Mouse (Mus musculus) liver, embryonic 14.5 days (tissue): ENCODE measurements around the gene Ccnjl.

Experiments
- CTCF ChIP-seq: IDR thresholded peaks from 2 replicates; pipeline ENCODE4 v1.5.1; 2016; ENCODE audit warnings: antibody characterized with exemption, low read depth, control low read depth
- EP300 ChIP-seq: IDR thresholded peaks from 2 replicates; pipeline ENCODE4 v1.6.1; 2016; ENCODE audit warnings: antibody characterized with exemption, low read depth

DNA sequence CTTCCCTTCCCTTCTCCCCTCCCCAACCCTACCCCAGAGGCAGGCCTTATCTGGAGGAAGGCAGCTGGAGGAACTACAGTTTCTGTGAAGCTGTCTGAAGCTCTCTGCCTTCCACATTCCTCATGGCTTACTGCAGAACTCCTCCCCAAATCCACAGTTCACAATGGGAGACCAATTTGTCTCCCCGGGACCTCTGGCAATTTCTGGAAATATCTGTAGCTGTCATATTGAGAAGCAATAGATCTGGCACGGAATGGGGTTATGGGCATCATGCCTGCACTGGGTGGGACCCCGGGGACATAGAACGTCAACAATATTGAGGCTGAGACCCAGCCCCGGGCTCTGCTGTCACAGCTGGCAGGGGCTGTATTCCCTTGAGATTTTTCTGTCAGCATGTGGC, 89.3 kb downstream of the Ccnjl start:
- TF ChIP-seq CTCF (no peak), EP300 (no peak)
